Mouse (Mus musculus): ENCODE data around the gene A030014E15Rik. TPM values are rescaled to one million over a fixed set of nuclear protein-coding genes. Genes with fewer than 3 reads are reported as not detected.

The A030014E15Rik gene
- polyA plus RNA-seq, 1 experiment from 2014 or later, result not detected

Other genes starting within 250 kb of the A030014E15Rik start
- gene Mff, start 200.0 kb upstream of the A030014E15Rik start, polyA plus RNA-seq (2015; fragmentation: Nextera tagmentation; extraction: Ambion mirVana), result 187 and 214 TPM in 2 replicates
- gene Tm4sf20, start 156.5 kb upstream of the A030014E15Rik start, polyA plus RNA-seq (2015; fragmentation: Nextera tagmentation; extraction: Ambion mirVana), result not detected in 2 replicates
- not detected in 2 replicates for gene Gm47791, start 153.7 kb upstream of the A030014E15Rik start, polyA plus RNA-seq (2015; fragmentation: Nextera tagmentation; extraction: Ambion mirVana)
- gene Agfg1, start 85.4 kb upstream of the A030014E15Rik start, polyA plus RNA-seq (2015; fragmentation: Nextera tagmentation; extraction: Ambion mirVana), result 29.0 and 29.3 TPM in 2 replicates
- 0.19 TPM in 2 replicates for gene A030005L19Rik, start 11.6 kb upstream of the A030014E15Rik start, polyA plus RNA-seq (2015; fragmentation: Nextera tagmentation; extraction: Ambion mirVana)
- gene Gm6217, start 6.5 kb downstream of the A030014E15Rik start, polyA plus RNA-seq (2015; fragmentation: Nextera tagmentation; extraction: Ambion mirVana), result not detected in 2 replicates
- gene A030003K21Rik, start 18.5 kb downstream of the A030014E15Rik start, polyA plus RNA-seq (2015; fragmentation: Nextera tagmentation; extraction: Ambion mirVana), result not detected in 2 replicates
- gene Gm7544, start 31.1 kb downstream of the A030014E15Rik start, polyA plus RNA-seq (2015; fragmentation: Nextera tagmentation; extraction: Ambion mirVana), result not detected in 2 replicates
- gene Gm47955, start 35.4 kb downstream of the A030014E15Rik start, polyA plus RNA-seq (2015; fragmentation: Nextera tagmentation; extraction: Ambion mirVana), result not detected in 2 replicates
- not detected in 2 replicates for gene Gm47959, start 75.6 kb downstream of the A030014E15Rik start, polyA plus RNA-seq (2015; fragmentation: Nextera tagmentation; extraction: Ambion mirVana)
- 1.6 and 2.0 TPM in 2 replicates for gene Slc19a3, start 113.5 kb downstream of the A030014E15Rik start, polyA plus RNA-seq (2015; fragmentation: Nextera tagmentation; extraction: Ambion mirVana)
- not detected in 2 replicates for gene Krtap28-10, start 117.6 kb downstream of the A030014E15Rik start, polyA plus RNA-seq (2015; fragmentation: Nextera tagmentation; extraction: Ambion mirVana)
- gene Gm47969, start 120.0 kb downstream of the A030014E15Rik start, polyA plus RNA-seq (2015; fragmentation: Nextera tagmentation; extraction: Ambion mirVana), result not detected in 2 replicates
- not detected in 2 replicates for gene A030005K14Rik, start 134.5 kb downstream of the A030014E15Rik start, polyA plus RNA-seq (2015; fragmentation: Nextera tagmentation; extraction: Ambion mirVana)
- not detected in 2 replicates for gene Krtap28-13, start 136.0 kb downstream of the A030014E15Rik start, polyA plus RNA-seq (2015; fragmentation: Nextera tagmentation; extraction: Ambion mirVana)
- gene Ccl20, start 191.8 kb downstream of the A030014E15Rik start, polyA plus RNA-seq (2015; fragmentation: Nextera tagmentation; extraction: Ambion mirVana), result 0.25 and 0.47 TPM in 2 replicates
- not detected in 2 replicates for gene Daw1, start 234.8 kb downstream of the A030014E15Rik start, polyA plus RNA-seq (2015; fragmentation: Nextera tagmentation; extraction: Ambion mirVana)